Mouse (Mus musculus): Measurements from ENCODE around the gene Hist1h2ba.

Gene Hist1h2ba

DNA sequence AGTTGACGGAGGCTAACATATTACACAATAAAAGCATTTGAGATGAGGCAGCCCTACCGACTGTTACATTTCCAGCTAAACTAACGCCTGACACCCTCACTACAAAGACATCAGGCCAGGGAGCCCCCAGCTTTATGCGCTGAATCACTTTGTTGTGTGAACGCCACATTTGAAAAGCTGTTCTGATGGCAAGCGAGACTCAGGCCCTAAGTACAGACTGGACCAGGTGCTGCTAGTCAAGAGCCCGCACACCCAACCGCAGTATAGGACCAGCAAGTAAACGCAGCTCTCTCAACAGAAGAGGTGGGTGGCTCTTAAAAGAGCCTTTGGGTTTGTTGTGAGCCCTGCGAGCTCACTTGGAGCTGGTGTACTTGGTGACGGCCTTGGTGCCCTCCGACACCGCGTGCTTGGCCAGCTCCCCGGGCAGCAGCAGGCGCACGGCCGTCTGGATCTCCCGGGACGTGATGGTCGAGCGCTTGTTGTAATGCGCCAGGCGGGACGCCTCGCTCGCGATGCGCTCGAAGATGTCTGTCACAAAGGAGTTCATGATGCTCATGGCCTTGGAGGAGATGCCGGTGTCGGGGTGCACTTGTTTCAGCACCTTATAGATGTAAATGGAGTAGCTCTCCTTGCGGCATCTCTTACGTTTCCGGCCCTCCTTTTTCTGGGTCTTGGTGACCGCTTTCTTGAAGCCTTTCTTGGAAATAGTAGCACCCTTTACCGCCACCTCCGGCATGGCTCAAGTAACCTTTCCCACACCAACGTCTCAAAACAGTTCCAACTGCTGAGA lies at the start of gene Hist1h2ba:
TSS of gene Hist1h2ba (minus strand) at position 736 of the 790 bp plus-strand sequence.
- no peak for DNase-seq

DNA sequence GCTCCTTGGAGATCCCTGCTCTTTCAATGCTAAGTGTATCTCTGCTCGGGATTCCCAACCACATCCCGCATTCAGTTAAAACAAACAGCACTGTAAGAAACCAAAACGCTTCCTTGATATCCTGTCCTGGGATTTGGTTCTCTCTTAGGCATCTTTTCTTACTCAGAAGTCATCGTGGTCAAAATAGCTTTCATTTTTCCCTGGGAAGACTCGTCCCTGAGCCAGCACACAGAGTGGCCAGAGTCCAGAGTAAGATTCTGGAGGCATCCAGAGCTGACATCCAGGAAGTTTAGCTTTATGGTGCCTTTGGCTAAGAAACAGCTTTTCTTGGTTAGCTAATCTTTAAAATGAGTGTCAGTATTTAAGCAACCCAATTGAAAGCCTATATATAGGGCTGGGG lies 38.3 kb upstream of the Hist1h2ba start:
- DNase-seq: no peak

DNA sequence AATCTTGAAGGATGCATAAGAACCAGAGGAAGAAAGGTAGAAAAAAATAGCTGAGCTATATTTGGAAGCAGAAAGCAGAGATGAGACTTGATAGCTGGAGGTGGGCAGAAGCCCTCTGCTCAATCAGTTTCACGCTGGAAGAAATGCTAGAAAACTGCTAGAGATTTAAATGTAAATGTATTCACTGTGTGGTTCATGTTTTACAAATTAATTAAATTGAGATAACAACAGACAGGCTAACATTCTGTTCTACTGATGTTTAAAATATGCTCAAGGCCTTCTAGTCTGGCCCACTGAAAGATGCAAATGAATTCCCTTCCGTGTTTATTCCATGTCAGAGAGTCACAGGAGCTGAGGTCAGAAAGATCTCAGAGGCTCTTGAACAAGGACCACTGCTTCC lies 37.9 kb upstream of the Hist1h2ba start:
- DNase-seq: no peak

DNA sequence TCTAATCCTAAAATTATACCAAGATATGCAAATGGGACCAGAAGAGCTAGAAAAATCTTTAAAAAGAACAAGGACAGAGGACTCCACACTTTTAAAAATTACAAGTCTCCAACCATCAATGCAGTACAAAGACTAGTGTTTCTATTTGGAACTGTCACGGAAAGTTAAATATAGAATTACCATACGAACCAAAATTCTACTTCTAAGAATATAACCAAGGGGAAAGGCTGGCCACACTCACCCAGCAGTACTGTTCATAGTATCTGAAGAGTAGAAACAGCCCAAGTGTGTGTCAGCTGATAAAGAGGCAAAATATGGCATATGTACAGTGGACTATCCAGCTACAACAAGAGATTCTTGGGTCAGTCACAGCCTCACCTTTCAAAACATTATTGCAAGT lies 31.0 kb upstream of the Hist1h2ba start:
- no peak for DNase-seq

DNA sequence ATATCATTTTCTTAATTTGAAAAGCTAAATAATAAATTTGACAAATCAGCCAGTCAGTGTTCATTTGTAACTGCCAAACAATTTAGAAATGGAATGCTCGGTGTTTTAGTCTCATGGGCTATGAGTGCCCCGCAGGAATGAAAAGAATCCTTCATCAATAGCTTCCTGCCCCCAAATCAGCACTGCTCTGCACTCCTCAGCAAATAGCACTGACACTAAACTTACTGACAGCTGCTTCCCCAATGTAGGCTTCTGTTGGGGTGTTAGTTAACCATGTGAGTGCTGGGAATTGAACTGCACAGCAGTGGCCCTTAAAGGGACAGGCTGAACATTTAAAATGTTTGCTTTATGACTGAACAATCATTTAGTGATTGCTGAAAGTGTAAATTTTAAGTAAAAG lies 25.8 kb upstream of the Hist1h2ba start:
- DNase-seq: peak; percentile 11

DNA sequence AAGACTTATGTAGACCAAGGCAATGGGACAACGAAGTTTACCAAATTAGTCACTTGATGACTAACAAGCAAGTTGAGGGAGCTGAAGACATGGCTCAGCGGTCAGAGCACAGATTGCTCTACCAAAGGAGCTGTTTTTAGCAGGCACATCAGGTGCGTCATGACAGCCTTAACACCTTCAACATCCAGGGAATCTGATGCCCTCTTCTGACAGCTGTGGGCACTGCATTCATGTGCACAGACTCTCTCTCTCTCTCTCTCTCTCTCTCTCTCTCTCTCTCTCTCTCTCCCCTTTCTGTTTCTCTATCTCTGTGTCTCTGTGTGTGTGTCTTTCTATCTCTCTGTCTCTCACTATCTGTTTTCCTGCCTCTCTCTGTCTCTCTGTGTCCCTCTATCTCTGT lies 17.0 kb upstream of the Hist1h2ba start:
- no peak for DNase-seq

DNA sequence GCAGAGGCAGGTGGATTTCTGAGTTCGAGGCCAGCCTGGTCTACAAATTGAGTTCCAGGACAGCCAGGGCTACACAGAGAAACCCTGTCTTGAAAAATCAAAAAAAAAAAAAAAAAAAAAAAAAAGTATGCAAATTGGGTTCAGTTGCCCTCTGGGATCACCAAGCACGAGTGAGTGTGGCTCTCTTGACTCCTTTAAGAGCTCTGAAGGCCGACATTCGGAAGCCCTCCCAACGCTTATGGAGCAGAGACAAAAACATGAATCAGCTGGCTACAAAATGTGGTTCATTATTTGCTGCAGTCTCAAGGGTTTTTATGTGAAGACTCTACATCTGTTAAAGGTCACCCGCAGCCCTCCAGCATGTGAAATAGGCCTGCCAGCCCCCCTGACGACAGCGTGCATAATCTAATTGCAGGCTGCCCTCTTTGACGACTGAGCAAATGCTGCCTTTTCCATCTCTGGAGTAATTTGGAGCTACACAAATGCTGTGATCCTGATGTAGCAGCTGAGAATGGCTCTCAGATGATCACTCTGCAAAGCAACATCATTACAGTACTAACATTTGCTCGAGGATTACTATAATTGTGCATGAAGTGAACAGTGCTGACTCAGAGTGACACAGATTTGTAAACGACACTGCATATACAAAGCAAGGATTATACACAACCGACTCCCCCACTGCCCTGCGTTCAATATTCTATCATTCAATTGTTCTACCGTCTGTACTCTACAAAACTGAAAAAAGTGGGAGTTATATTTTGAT lies 15.7 kb upstream of the Hist1h2ba start:
- DNase-seq: peak; percentile 43

DNA sequence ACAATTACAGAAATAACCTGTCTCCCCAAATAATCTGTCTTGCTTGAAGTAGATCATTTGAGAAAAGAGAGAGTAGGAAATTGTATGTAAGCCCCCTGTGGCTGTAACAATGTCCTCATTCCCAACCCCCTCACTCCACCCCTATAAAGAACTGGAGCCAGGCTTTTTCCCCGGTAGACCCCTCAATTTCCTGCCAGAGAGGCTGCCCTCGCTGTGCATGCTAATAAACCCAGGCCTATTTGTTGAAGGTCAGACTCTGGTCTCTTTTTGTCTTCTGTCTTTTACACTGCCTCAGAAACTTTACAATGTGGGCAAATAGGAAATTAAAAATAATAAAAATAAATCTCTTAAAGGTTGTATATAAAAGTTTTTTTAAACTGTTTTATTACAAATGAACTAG lies 12.3 kb upstream of the Hist1h2ba start:
- no peak for DNase-seq

DNA sequence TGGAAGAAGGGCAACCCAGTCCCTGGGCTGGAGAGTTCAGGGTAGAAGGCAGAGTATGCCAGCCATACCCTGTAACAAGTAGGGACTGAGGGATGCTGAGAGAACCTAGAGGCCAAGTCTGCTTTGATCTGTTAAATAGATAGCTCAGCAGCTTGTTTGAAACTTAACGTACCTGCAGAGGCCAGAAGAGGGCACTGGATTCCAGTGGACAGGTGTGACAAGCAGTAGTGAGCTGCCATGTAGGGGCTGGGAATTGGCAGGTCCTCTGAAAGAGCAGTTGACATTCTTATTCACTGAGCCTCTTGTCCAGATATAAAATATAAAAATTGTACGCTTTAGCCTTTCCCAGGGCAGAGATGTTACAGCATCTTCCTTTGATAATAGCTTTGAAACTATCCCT lies 8.9 kb upstream of the Hist1h2ba start:
- DNase-seq: peak; percentile 6

DNA sequence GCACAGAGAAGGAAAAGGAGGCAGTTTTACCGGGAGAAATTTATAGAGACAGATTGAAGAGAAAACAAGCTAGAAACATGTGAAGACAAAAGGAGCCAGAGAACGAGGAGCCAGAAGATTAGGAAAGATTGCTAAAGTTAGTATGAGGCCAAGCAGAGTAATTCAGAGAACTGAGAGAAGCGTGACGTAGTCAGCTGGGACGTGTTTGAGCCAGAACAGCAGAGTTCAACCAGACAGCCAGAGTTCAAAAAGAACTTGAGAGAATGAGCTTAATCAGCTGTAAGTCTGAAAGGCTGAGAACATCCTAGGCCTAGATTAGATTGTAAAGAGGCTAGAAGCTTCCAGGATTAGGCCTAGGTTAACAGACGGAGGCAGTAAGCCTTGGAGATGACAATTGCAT lies 6.3 kb upstream of the Hist1h2ba start:
- peak; percentile 7 for DNase-seq

DNA sequence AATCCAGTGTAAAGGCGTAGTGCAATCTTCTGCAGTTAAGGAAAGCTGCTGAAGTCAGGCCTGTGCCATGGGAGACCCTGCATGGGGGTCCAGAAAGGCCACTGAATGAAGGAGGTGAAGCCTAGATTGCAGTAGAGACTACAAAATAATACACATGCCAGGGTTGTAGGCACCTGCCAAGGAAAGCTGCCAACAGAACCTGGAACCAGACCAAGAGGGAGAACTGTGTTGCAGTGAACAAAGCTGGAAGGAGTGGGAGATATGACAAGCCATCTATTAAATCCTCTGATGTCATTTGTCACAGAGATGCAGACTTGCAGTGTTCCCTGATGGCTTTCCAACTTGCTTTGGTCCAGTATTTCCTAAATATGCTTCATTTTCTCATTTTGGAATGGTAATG lies 4.7 kb upstream of the Hist1h2ba start:
- no peak for DNase-seq

DNA sequence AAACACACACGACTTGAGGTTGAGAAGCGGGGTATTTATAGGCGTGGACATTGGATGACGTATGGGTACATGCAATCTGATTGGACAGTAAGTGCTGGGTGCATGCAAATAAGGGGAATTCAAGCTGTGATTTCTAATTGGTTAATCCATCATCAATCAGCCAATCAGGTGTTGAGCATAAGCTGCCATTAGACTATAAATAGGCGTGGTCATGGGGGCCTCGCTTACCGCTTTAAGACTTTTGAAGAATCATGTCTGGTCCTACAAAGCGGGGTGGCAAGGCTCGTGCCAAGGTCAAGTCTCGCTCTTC lies 210 bp upstream of the Hist1h2ba start, which contains the start of gene Hist1h2aa:
TSS of gene Hist1h2aa (plus strand) at position 252 of the 310 bp plus-strand sequence.
- DNase-seq: no peak

DNA sequence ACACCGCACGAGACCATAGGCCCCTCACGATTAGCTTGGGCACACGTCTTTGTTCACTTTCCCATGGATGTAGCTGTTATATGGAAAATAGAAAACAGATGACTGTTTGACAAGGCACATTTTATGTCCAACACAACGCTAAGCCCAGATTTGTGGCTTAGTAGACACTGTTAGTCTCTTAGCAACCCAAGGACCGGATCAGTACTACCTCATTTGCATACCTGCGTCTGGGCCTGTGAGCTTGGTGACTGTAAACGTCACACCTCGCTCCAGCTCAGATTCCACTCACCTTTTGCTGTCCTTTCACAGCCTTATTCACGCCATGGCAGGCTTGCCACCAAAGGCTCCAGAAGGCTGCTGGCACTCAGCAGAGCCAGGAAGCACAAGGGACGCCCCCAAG lies 3.1 kb downstream of the Hist1h2ba start:
- no peak for DNase-seq

DNA sequence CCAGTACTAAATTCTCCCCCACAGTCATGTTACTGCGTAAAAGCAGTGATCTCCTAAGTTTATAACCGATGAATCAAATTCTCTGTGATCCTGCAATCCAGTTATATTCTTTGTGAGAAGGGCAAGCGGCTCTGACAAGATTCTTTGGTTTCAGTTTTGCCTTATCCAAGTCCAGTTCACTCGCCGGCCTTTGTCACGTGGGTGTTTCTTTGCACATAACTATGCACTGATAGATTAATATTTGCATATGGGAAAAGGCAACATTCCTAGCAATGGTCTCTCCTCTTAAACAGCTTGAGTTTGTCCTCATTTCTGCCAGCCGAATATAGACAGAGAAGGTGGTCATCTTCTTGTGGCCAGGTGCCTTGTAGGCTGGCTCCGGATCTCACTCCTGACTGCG lies 3.5 kb downstream of the Hist1h2ba start:
- DNase-seq: no peak

DNA sequence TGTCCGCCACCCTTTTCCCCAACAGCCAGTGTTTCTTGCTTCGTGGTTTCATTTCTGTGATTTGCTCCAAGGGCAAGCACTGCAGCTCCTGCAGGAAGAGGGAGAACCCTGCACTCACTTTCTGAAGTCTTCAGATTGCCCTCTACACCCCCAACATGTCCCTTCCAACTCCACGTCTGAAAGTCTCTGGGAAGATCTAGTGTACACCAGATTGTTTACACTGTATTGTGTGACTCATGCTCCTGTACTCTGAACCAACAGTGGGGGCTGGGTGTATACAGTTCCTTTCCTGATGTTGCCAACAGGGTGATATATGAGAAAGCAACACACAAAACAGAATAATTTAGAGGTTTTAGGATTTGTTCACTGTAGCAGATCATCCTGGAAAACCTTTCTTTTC lies 5.3 kb downstream of the Hist1h2ba start:
- DNase-seq: no peak

DNA sequence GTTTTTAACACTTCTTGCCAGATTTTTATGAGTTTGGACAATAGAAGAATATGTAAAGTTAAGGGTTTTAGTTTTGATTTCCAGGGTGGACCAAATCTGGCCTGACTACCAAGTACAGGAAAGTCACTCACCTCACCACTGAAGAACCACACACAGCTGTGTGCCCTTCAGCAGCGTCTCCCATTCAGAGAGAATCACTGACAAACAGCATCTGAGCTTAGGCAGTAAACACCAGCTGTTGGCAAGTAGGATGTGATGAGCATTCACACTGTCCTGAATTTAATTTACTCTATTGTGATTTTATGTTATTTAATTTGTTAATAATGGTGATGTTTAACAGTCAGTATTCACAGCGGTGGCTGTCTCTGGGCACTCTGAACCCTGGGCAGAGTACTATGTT lies 8.2 kb downstream of the Hist1h2ba start:
- DNase-seq: no peak

DNA sequence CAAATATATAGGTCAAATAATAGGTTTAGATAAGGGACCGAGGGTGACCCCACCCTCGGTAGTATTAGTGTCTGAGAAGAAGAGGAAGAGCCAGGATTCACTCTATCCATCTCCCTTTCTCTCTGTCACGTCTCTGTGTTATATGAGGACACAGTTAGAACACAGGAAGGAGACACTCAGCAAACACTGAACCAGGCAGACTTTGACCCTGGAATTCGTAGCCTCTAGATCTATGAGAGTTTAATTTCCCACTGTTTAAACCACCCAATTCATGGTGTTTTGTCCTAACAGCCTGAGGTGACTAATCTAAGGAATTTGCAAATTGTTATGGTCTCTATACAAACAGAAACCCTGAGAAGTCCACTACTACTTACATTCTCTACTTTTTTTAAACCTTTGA lies 16.3 kb downstream of the Hist1h2ba start:
- no peak for DNase-seq

DNA sequence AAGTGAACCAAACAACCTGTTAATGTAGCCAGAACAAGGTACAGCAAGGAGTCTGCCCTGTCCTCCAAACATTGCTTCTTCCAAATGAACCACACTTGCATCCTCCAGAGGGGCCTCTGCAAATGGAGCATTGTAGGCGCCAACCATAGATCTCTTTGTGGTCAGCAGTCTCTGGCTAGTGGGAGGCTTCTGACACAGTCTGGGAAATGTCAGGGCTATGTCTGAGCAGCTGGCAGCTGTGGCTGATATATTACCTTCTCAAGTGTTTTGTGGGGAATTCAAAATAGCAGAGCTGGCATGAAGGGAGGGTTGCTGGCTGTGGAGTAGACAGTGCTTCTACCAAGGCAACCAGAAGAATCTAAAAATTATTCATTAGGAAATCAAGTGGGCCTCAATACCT lies 17.8 kb downstream of the Hist1h2ba start:
- DNase-seq: no peak

DNA sequence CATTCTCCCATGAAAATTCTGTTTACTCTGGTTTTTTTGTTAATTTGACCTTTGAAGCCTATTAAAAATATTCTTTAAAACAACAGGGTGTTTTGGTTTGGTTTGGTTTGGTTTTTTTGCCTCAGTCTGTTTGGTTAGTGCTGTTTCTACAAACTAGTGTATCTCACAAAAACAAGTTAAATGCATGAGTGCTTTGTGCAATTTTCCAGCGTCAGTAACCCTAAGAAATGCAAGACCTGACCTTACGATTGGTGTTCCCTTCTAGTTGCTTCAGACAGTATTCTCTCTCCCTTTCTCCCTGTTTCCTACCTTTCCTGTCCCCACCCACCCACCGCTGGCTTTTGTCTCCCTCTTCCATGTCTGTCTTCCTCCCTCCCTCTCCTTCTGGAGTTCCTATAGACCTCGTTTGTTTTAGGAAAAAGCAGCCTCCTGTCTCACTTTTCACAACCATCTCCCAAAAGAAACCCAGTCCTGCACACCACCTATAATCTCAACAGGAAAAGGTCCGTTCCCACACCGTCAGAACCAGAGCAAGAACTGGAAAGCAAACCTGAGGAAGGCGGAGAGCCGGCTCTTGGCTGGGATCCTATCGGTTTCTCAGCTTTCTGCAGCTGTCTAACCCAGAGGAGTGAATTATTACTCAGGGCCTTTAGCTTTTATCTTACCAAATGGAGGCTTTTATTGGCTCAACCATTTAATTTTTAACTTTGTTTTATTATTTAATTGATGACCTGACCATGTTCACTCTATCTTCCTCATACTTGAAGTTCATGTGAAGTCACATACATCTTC lies 19.4 kb downstream of the Hist1h2ba start, which contains the start of gene Slc17a4:
TSS of gene Slc17a4 (minus strand) at position 634 of the 792 bp plus-strand sequence.
- DNase-seq: no peak

DNA sequence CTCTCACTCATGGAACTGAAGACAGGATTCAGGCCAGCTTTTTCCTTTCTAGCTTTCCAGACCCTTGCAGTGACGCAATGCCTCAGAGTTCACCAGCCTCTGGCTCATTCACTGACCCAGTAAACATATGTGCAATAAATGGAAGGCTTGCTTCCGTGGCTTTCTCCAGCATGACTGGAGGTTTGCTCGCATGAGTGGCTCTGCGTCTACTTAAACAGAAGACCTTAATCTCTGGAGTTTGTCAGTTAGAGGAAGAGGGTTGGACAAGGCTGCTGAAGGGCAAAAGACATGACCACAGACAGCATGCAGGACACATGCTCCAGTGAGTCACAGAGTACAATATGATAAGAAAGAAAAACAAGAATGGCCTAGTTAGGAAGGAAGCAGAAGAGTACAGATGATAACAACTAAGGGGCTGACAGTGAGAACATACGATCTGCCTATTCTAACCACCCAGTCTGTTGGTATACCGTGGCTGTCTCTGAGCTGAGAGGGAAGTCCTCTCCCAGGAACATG lies 20.1 kb downstream of the Hist1h2ba start:
- DNase-seq: peak; percentile 75

DNA sequence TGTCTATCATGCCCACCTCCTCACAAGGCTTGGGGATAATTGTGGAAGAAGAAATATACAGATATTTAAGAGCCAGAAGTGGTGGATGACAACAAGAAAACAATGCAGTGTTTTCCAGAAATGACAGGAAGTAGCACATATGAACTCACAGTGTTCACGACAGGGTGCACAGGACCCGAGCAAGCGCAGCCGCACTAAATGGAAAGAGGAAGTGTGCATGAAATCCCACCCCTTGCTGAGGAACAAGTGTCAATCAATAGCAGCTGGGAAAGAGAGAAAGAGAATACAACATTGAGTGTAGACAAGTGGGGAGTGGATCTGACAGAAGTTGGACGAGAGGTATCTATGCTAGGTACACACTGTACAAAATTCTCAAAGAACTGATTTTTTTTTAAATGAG lies 22.6 kb downstream of the Hist1h2ba start:
- DNase-seq: no peak

DNA sequence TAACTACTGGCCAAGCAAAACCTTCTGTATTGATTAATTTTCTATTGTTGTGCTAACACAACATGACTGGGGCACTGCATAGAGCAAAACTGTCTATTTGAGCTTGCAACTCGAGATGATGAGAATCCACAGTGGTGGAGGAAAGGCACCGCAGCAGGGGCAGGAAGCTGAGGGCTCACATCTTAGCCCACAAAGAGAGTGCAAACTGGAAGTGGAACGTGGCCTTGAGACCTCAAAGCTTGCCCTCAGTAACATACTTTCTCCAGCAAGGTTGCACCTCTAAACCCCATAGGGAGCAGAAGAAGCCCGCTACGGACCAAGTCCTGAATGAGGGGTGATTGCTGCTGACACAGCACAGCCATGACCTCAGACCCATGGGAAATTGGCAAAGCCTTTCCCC lies 23.8 kb downstream of the Hist1h2ba start:
- no peak for DNase-seq

DNA sequence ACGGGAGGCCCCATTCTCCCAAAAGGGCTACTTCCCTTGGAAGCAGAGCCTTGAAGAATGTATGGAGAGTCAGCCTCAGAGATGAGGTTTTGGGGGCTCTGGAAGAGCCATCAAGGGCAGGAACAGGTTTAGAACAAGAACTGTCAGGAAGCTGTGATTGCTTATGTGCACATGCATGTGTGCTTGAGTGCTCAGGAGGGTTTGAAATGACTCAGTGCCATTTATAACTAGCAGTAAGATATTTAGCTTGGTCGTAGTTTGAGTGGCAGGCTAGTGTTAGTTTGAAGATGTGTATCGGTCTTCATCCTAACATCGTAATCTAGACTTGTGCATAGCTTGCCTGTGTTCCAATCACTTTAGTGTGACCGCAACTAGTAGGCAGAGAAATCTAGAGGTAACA lies 27.1 kb downstream of the Hist1h2ba start:
- no peak for DNase-seq

Measured in retina, postnatal 1 day (tissue).